Mouse (Mus musculus) embryonic fibroblast, embryonic 13.5 days (primary cell): ENCODE results near the gene Trim46.

Source experiments
- CTCF ChIP-seq: IDR thresholded peaks from 2 replicates; pipeline ENCODE4 v1.5.1; 2011; ENCODE audit warnings: mild to moderate bottlenecking, control low read depth, low read length, moderate library complexity, borderline replicate concordance; ENCODE audit not compliant: insufficient read depth
- POLR2A ChIP-seq: IDR thresholded peaks from 2 replicates; pipeline ENCODE4 v1.6.1; 2011; ENCODE audit warnings: low read depth, mild to moderate bottlenecking, control low read depth, low read length, moderate library complexity

DNA sequence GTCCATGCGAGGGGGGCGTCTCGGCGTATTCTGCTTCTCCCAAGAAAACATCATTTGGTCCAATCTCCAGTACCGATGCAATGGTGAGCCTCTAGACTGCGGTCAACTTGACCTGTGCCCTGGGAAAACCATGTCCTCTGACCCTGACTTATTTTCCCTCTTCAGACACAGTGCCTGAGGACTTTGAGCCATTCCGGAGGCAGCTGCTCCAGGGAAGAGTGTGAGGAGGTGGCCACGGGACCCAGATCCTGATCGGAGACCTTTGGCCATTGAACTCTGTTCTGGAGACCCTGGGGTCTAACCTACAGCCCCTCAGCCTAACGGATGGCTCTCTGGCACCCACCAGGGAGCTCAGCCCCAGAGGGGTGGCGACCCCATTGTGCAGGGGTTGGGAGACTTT, 19.7 kb downstream of the Trim46 start:
- TF ChIP-seq CTCF = no peak
- TF ChIP-seq POLR2A = no peak
